Mouse (Mus musculus) central nervous system, embryonic 14 days (tissue): Measurements from ENCODE around the gene Gm14692. TPM values are rescaled to one million over a fixed set of nuclear protein-coding genes. Genes with fewer than 3 reads are reported as not detected.

Experiments used
- polyA plus RNA-seq: library from polyadenylated mRNA; depleted of rRNA; stranded (reverse); fragments of >200 nt; gene quantifications from 2 replicates; pipeline ENCODE4 v1.2.3, GENCODE M21; 2012; rRNA removed

Gm14692 gene
- not detected in 2 replicates for polyA plus RNA-seq

DNA sequence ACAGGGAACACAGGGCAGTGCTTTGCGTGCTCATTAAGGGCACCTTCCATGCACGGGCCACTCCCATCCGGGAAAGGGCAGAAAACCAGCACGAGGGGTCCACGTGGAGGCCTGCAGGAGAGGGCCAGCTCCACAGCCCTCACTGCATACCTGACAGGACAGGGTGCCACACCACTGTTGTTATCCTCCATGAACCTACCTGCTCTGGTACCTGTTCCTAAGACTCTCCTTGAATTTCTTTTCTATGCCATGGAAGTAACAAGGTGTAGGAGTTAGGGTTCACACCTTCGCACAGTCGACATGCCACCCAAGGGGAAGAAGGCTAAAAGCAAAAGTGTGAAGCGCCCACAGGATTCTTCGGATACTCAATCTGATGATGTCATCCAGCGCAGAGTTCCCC is at the start of gene Gm14692:
Gene Gm14692 (plus strand): TSS at position 301 of the 400 bp plus-strand sequence.

GRCm38 (mm10) chrX:67693462-67693861 is 2.0 kb upstream of the Gm14692 start, which contains the start of gene Gm1140:
Gm1140 (minus strand) TSS chrX:67693562.

Other genes with a start within 250 kb of the Gm14692 start
- not detected in 2 replicates for gene Gm1140, start 2.1 kb upstream of the Gm14692 start, polyA plus RNA-seq
- gene 4933436I01Rik, start 225.8 kb downstream of the Gm14692 start, polyA plus RNA-seq, result not detected in 2 replicates